Comparison of ENCODE assay signal across 8 mouse cellular contexts in the genomic region with DNA sequence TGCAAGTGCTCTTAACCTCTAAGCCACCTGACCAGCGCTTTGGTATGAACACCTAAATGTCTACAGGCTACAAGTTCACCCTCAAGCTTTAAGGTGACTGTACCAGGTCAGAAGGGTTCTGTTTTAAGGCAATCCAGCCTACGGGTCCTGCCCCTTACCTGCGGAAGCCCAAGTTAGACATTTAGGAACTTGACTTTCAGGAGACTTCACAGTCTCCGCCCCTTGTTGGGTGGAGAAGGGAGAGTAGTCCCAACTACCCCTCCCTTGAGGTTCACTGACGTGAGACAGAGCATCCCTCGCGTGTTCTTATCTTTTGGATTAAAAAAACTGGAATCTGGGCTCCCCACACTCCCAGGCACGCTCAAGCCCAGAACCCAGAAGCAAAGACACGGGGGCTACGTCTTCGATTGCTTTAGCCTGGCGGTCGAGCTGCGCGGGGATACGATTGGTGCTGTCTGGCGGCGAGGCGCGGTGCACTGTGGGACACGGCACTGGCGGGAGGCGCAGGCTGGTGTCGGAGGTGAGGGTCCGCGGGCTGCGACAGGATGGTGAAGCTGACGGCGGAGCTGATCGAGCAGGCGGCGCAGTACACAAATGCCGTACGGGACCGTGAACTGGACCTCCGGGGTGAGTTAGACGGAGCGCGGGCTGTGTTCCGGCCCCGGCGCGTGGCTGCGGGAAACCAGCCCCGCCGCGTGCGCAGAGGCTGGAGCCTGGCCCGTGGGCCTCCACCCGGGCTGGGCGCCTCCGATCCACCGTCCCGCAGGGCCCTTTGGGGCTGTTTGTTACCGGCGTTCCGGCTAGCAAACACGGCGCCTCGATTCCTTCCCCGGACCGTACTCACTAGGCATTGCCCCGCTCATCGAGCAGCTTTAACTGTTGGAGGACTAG. TPM values are rescaled to one million over a fixed set of nuclear protein-coding genes. Genes with fewer than 3 reads are reported as not detected.
DNase-seq lines count a peak whose midpoint lies in the region; ATAC-seq and TF ChIP-seq lines count a peak whose summit lies in the region.

No protein-coding gene starts in this region.

- H3K27ac ChIP-seq in forebrain, embryonic 15.5 days (replicated peaks), result peak overlapping the region; percentile 82
- peak overlapping the region; percentile 76 for H3K27ac ChIP-seq in layer of hippocampus, adult 2 months
- H3K27ac ChIP-seq in neural tube, embryonic 15.5 days (replicated peaks), result peak overlapping the region; percentile 77

- TF ChIP-seq CTCF in G1E (IDR thresholded peaks at IDR 0.05; ENCODE audit: low read depth, low read length), result no peak
- peak; percentile 25; the same call in 1 of the 2 replicates for TF ChIP-seq CTCF in layer of hippocampus, adult 2 months (conservative IDR thresholded peaks at IDR 0.05)
- TF ChIP-seq CTCF in lung, adult 2 months (IDR thresholded peaks at IDR 0.05; ENCODE audit: insufficient read depth, low read length), result no peak

- H3K4me3 ChIP-seq in G1E (ENCODE audit: low read depth, low read length), result peak overlapping the region; percentile 96
- peak overlapping the region; percentile 99 for H3K4me3 ChIP-seq in forebrain, embryonic 15.5 days
- H3K4me3 ChIP-seq in layer of hippocampus, adult 2 months, result peak overlapping the region; percentile 99
- H3K4me3 ChIP-seq in lung, adult 2 months (replicated peaks; ENCODE audit: extremely low read depth, low read depth, low read length), result peak overlapping the region; percentile 94
- H3K4me3 ChIP-seq in neural tube, embryonic 15.5 days (replicated peaks), result peak overlapping the region; percentile 92

- H3K36me3 ChIP-seq in G1E (replicated peaks), result peaks cover 30% of the 10 kb centered on the region
- H3K36me3 ChIP-seq in forebrain, embryonic 15.5 days, result peaks cover 20% of the 10 kb centered on the region
- H3K36me3 ChIP-seq in neural tube, embryonic 15.5 days, result peaks cover 19% of the 10 kb centered on the region

- peak overlapping the region; percentile 94 for H3K9ac ChIP-seq in forebrain, embryonic 15.5 days (replicated peaks)
- H3K9ac ChIP-seq in neural tube, embryonic 15.5 days (replicated peaks), result peak overlapping the region; percentile 87

- WGBS in forebrain, embryonic 15.5 days, result under 1% methylated on average over 64 of the region's 64 CpGs
- WGBS in lung, adult 2 months, result under 1% methylated on average over 63 of the region's 64 CpGs
- WGBS in neural tube, embryonic 15.5 days, result 1% methylated on average over 64 of the region's 64 CpGs

- H3K27me3 ChIP-seq in G1E (ENCODE audit: insufficient read depth, low read length), result no peaks in the 10 kb centered on the region
- H3K27me3 ChIP-seq in forebrain, embryonic 15.5 days, result no peaks in the 10 kb centered on the region
- H3K27me3 ChIP-seq in neural tube, embryonic 15.5 days (replicated peaks), result 0 out of 2 replicates have a peak, but pooled peaks cover 7% of the 10 kb centered on the region

- TF ChIP-seq POLR2A in lung, adult 2 months (IDR thresholded peaks at IDR 0.05; ENCODE audit: borderline replicate concordance, extremely low read depth, low read depth, low read length), result peak; percentile 78; the same call in 1 of the 2 replicates

- peak; percentile 73 for DNase-seq in G1E (ENCODE audit: low spot score)
- DNase-seq in cerebellum, adult 11-12 months, result peak; percentile 79
- DNase-seq in heart, postnatal 25 days (ENCODE audit: low spot score), result peak; percentile 75
- DNase-seq in layer of hippocampus, adult 2 months (ENCODE audit: low spot score in 2 of 2), result peak; percentile 85 to 86
- DNase-seq in lung, adult 2 months, result peak; percentile 87
- peak; percentile 92 for DNase-seq in testis, postnatal 10 days (ENCODE audit: low spot score)

- H3K4me1 ChIP-seq in G1E (ENCODE audit: insufficient read depth, low read depth, low read length), result peaks cover 39% of the 10 kb centered on the region
- peaks cover 20% of the 10 kb centered on the region for H3K4me1 ChIP-seq in forebrain, embryonic 15.5 days
- H3K4me1 ChIP-seq in lung, adult 2 months (ENCODE audit: control insufficient read depth, insufficient read depth, low read length), result peaks cover 10% of the 10 kb centered on the region; the same call in 1 of the 2 replicates
- H3K4me1 ChIP-seq in neural tube, embryonic 15.5 days, result peaks cover 23% of the 10 kb centered on the region

- H3K9me3 ChIP-seq in G1E (replicated peaks), result no peaks in the 10 kb centered on the region
- H3K9me3 ChIP-seq in forebrain, embryonic 15.5 days, result no peaks in the 10 kb centered on the region
- H3K9me3 ChIP-seq in neural tube, embryonic 15.5 days (replicated peaks), result no peaks in the 10 kb centered on the region

- peak; percentile 85 for ATAC-seq in G1E (ENCODE audit: extremely low read depth, insufficient number of reproducible peaks, low FRiP score, poor library complexity, severe bottlenecking)
- peak; percentile 97 for ATAC-seq in forebrain, embryonic 15.5 days (replicated peaks)
- peak; percentile 95 for ATAC-seq in neural tube, embryonic 15.5 days (ENCODE audit: low FRiP score)

- H3K4me2 ChIP-seq in forebrain, embryonic 15.5 days (replicated peaks), result peak overlapping the region; percentile 77
- peak overlapping the region; percentile 91 for H3K4me2 ChIP-seq in neural tube, embryonic 15.5 days

- intact Hi-C loops in heart, postnatal 25 days (cut with DNase I), result loop anchor here (2.0 kb wide), 1 partner anchor 16 kb away; no protein-coding TSS in a partner anchor

RNA-seq across cellular contexts. Expression of gene Snrpa1, which starts 1.5 kb away (rescaled TPM):
- total RNA-seq in G1E (2014; fragmentation: Nextera tagmentation) (92.9 and 116 TPM in 2 replicates), G1E (2017) (157 and 167 TPM in 2 replicates)
- polyA plus RNA-seq in G1E (2012), result 130 and 151 TPM in 2 replicates
- 147 and 156 TPM in 2 replicates for polyA plus RNA-seq in forebrain, embryonic 15.5 days (2015; fragmentation: Nextera tagmentation; extraction: Ambion mirVana)
- 10 to 100 TPM; 20.2 to 22.5 TPM for total RNA-seq in heart, postnatal 25 days (2021)
- 10 to 100 TPM; 33.0 to 33.8 TPM for total RNA-seq in layer of hippocampus, adult 2 months (2021)
- polyA plus RNA-seq in lung, adult 2 months (2012; rRNA removed), result 7.3 and 10.0 TPM in 2 replicates
- 116 and 133 TPM in 2 replicates for polyA plus RNA-seq in neural tube, embryonic 15.5 days (2015; fragmentation: Nextera tagmentation; extraction: Ambion mirVana)

RNA-seq across cellular contexts. Expression of gene Gm45213, which starts 16.9 kb away (rescaled TPM):
- total RNA-seq in G1E (2014; fragmentation: Nextera tagmentation) (not detected in 2 replicates), G1E (2017) (not detected in 2 replicates)
- not detected in 2 replicates for polyA plus RNA-seq in G1E (2012)
- not detected in 2 replicates for polyA plus RNA-seq in forebrain, embryonic 15.5 days (2015; fragmentation: Nextera tagmentation; extraction: Ambion mirVana)
- total RNA-seq in heart, postnatal 25 days (2021), result not detected
- not detected for total RNA-seq in layer of hippocampus, adult 2 months (2021)
- polyA plus RNA-seq in lung, adult 2 months (2012; rRNA removed), result not detected in 2 replicates
- polyA plus RNA-seq in neural tube, embryonic 15.5 days (2015; fragmentation: Nextera tagmentation; extraction: Ambion mirVana), result not detected in 2 replicates

RNA-seq across cellular contexts. Expression of gene Selenos, which starts 19.1 kb away (rescaled TPM):
- 51.6 and 66.3 TPM in 2 replicates for total RNA-seq in G1E (2014; fragmentation: Nextera tagmentation)
- 51.9 and 53.3 TPM in 2 replicates for total RNA-seq in G1E (2017)
- polyA plus RNA-seq in G1E (2012), result 30.0 and 34.5 TPM in 2 replicates
- polyA plus RNA-seq in forebrain, embryonic 15.5 days (2015; fragmentation: Nextera tagmentation; extraction: Ambion mirVana), result 77.9 and 81.0 TPM in 2 replicates
- 10 to 100 TPM; 31.1 to 36.9 TPM for total RNA-seq in heart, postnatal 25 days (2021)
- total RNA-seq in layer of hippocampus, adult 2 months (2021), result 10 to 100 TPM; 50.6 to 57.3 TPM
- polyA plus RNA-seq in lung, adult 2 months (2012; rRNA removed), result 109 and 165 TPM in 2 replicates
- polyA plus RNA-seq in neural tube, embryonic 15.5 days (2015; fragmentation: Nextera tagmentation; extraction: Ambion mirVana), result 92.0 and 93.1 TPM in 2 replicates

RNA-seq across cellular contexts. Expression of gene Chsy1, which starts 49.0 kb away (rescaled TPM):
- total RNA-seq in G1E (2014; fragmentation: Nextera tagmentation) (4.6 and 6.1 TPM in 2 replicates), G1E (2017) (7.1 and 7.3 TPM in 2 replicates)
- polyA plus RNA-seq in G1E (2012), result 2.0 and 2.4 TPM in 2 replicates
- 13.3 and 13.8 TPM in 2 replicates for polyA plus RNA-seq in forebrain, embryonic 15.5 days (2015; fragmentation: Nextera tagmentation; extraction: Ambion mirVana)
- total RNA-seq in heart, postnatal 25 days (2021), result 10 to 100 TPM; 14.4 to 16.8 TPM
- 10 to 100 TPM; 14.2 to 14.6 TPM for total RNA-seq in layer of hippocampus, adult 2 months (2021)
- polyA plus RNA-seq in lung, adult 2 months (2012; rRNA removed), result 14.6 and 18.1 TPM in 2 replicates
- 9.9 and 10.7 TPM in 2 replicates for polyA plus RNA-seq in neural tube, embryonic 15.5 days (2015; fragmentation: Nextera tagmentation; extraction: Ambion mirVana)

Comparison
In these comparisons a context has a peak if more than half of its experiments do, and no peak if none do; other contexts are left out.
1. Peak in every context shown above with its lines: DNase-seq, ATAC-seq, H3K4me3 ChIP-seq and H3K27ac ChIP-seq.
2. RNA of gene Snrpa1, which starts 1.5 kb away (polyA plus RNA-seq): 147 to 156 TPM in forebrain, embryonic 15.5 days, 130 to 151 TPM in G1E and 116 to 133 TPM in neural tube, embryonic 15.5 days; 7.3 to 10.0 TPM in lung, adult 2 months; every median in the first group is over 10 times any median in the second.